Mouse (Mus musculus) neural tube, postnatal 0 days (tissue): ENCODE data around the gene Acpp. TPM values are rescaled to one million over a fixed set of nuclear protein-coding genes. Genes with fewer than 3 reads are reported as not detected.

Experiments used
- polyA plus RNA-seq: library from polyadenylated mRNA; unstranded; fragments of >200 nt; fragmentation: Nextera tagmentation; extraction: Ambion mirVana; gene quantifications from 2 replicates; pipeline ENCODE4 v1.2.1, GENCODE M21; 2015

Gene Acpp
- 0.52 and 1.6 TPM in 2 replicates for polyA plus RNA-seq

GRCm38 (mm10) chr9:104337183-104337931, at the start of gene Acpp:
TSS of gene Acpp (minus strand) at chr9:104337748.

GRCm38 (mm10) chr9:104262823-104263352, 74.7 kb downstream of the Acpp start, which contains the start of gene Dnajc13:
TSS of gene Dnajc13 (minus strand) at chr9:104262930.

Other genes with a start within 250 kb of the Acpp start
- 2.9 and 4.5 TPM in 2 replicates for gene Ackr4, start 210.8 kb downstream of the Acpp start, polyA plus RNA-seq
- gene Dnajc13, start 74.8 kb downstream of the Acpp start, polyA plus RNA-seq, result 16.5 and 17.9 TPM in 2 replicates
- gene Cpne4, start 209.5 kb upstream of the Acpp start, polyA plus RNA-seq, result 19.7 and 22.1 TPM in 2 replicates